Mouse (Mus musculus) megakaryocyte, embryonic 14.5 days (primary cell): Measurements from ENCODE around the gene Dctn3.
"Not testable (repeated sequence)": the region's sequence is repeated elsewhere in the genome, so short reads cannot be mapped to it uniquely, and the experiment has no call there.

Experiments
- FLI1 ChIP-seq: IDR thresholded peaks from 2 replicates; pipeline ENCODE4 v1.6.1; 2012; ENCODE audit warnings: low read length, inconsistent platforms, mixed read lengths
- GATA1 ChIP-seq: IDR thresholded peaks from 3 replicates; pipeline ENCODE4 v1.6.1; 2012; ENCODE audit warnings: mixed read lengths, low read length, inconsistent platforms, borderline replicate concordance

GRCm38 (mm10) chr4:41693511-41693910 is 29.5 kb downstream of the Dctn3 start:
- TF ChIP-seq GATA1, FLI1: not testable (repeated sequence)
